Mouse (Mus musculus) cerebellum, postnatal 4 days (tissue): ENCODE results near the gene Neurl4.
"Not testable (repeated sequence)": the region's sequence is repeated elsewhere in the genome, so short reads cannot be mapped to it uniquely, and the experiment has no call there.

Experiments used
- DNase-seq, 2 experiments: peaks; one replicate each; pipeline ENCODE4 v3.0.0; 2022; ENCODE audit warnings: low spot score in 2 of 2, mixed read lengths in 1 of 2

Neurl4 gene

GRCm38 (mm10) chr11:69900471-69901405 is at the start of gene Neurl4, which contains the start of gene 2810408A11Rik:
Neurl4 (plus strand) TSS chr11:69901072.
2810408A11Rik (minus strand) TSS chr11:69900987.
- peak; percentile 47 to 78 for DNase-seq

- DNase-seq: no peak
These were observed 46.9 kb upstream of the Neurl4 start for GRCm38 (mm10) chr11:69853994-69854393.

GRCm38 (mm10) chr11:69854680-69855079 is 46.2 kb upstream of the Neurl4 start:
- no peak for DNase-seq

- DNase-seq: no peak
These were observed 45.5 kb upstream of the Neurl4 start for GRCm38 (mm10) chr11:69855347-69855746.

GRCm38 (mm10) chr11:69858113-69858998 is 42.5 kb upstream of the Neurl4 start, which contains the start of gene Tnk1:
Tnk1 (minus strand) TSS chr11:69858730.
- no peak for DNase-seq

GRCm38 (mm10) chr11:69863729-69864128 is 37.1 kb upstream of the Neurl4 start:
- not testable (repeated sequence) for DNase-seq

- no peak for DNase-seq
These were observed 36.6 kb upstream of the Neurl4 start for GRCm38 (mm10) chr11:69864138-69864860.

- no peak for DNase-seq
These were observed 35.3 kb upstream of the Neurl4 start for GRCm38 (mm10) chr11:69865561-69865960.

GRCm38 (mm10) chr11:69867335-69867734 is 33.5 kb upstream of the Neurl4 start:
- no peak for DNase-seq

GRCm38 (mm10) chr11:69870289-69871069 is 30.4 kb upstream of the Neurl4 start:
- no peak for DNase-seq

- DNase-seq: no peak
These were observed 29.1 kb upstream of the Neurl4 start for GRCm38 (mm10) chr11:69871822-69872221.

GRCm38 (mm10) chr11:69872451-69872850 is 28.4 kb upstream of the Neurl4 start:
- no peak for DNase-seq

- DNase-seq: no peak
These were observed 24.7 kb upstream of the Neurl4 start for GRCm38 (mm10) chr11:69876186-69876585.

- DNase-seq: peak; percentile 71 to 87
These were observed 24.0 kb upstream of the Neurl4 start for GRCm38 (mm10) chr11:69876867-69877266.

- DNase-seq: no peak
These were observed 23.0 kb upstream of the Neurl4 start, which contains the start of gene Tmem95 for GRCm38 (mm10) chr11:69877878-69878277. Tmem95 (minus strand) TSS chr11:69878018.

GRCm38 (mm10) chr11:69878399-69878798 is 22.5 kb upstream of the Neurl4 start:
- no peak for DNase-seq

- DNase-seq: no peak
These were observed 21.9 kb upstream of the Neurl4 start for GRCm38 (mm10) chr11:69878952-69879351.

- DNase-seq: no peak
These were observed 21.2 kb upstream of the Neurl4 start for GRCm38 (mm10) chr11:69879711-69880110.

GRCm38 (mm10) chr11:69880506-69880852 is 20.4 kb upstream of the Neurl4 start:
- peak in 1 of 2 experiments; percentile 62 for DNase-seq

- peak; percentile 49 to 63 for DNase-seq
These were observed 19.8 kb upstream of the Neurl4 start, which contains the start of gene Kctd11 for GRCm38 (mm10) chr11:69880853-69881603. Kctd11 (minus strand) TSS chr11:69881406.
